Mouse (Mus musculus): ENCODE measurements at regions not wholly inside any gene's neighbourhood (a gene's known extent, or its start where the extent isn't known, plus 50 kb on each side); places are given as distances from the start of the nearest gene placed in this dataset.

DNA sequence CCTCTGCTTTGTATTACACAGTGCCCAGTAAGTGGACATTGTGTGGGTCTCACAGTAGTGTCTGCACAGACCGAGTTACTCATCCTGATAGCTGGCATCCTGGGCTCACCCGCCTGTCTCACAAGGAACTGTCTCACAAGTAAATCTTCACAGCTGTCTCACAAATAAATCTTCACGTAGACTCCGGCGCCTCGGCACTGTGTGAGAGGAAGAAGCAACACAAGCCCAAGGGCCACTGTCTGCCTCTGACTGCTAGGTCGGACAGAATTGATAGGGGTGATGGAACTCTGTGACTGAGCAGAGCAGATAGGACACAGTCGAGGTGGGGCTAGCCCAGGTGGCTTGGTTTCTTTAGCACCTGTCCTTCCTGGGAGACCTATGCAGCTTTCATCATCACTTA is 136.2 kb upstream of the Thumpd2 start:
- WGBS = 48% methylated on average over 8 of the region's 8 CpGs
- peaks cover 4% of the 10 kb centered on the region; the same call in 1 of the 2 replicates for H3K4me1 ChIP-seq (ENCODE audit: control insufficient read depth, insufficient read depth, low read length)
- H3K9ac ChIP-seq (ENCODE audit: low read length) = no peak overlapping the region
- no peak overlapping the region for H3K4me2 ChIP-seq (ENCODE audit: low read depth, low read length)
- no peaks in the 10 kb centered on the region for H3K27me3 ChIP-seq (ENCODE audit: control insufficient read depth, insufficient read depth, low read length)
- peaks cover under 1% of the 10 kb centered on the region; the same call in 1 of the 2 replicates for H3K9me3 ChIP-seq (replicated peaks; ENCODE audit: control insufficient read depth, low read length)
- no peak overlapping the region for H3K4me3 ChIP-seq (replicated peaks; ENCODE audit: low read length)
- no peak overlapping the region for H3K27ac ChIP-seq (ENCODE audit: low read length)
- no peaks in the 10 kb centered on the region for H3K36me3 ChIP-seq (ENCODE audit: control insufficient read depth, insufficient read depth, low read length)
- ATAC-seq (ENCODE audit: insufficient read depth, low FRiP score) = no peak

DNA sequence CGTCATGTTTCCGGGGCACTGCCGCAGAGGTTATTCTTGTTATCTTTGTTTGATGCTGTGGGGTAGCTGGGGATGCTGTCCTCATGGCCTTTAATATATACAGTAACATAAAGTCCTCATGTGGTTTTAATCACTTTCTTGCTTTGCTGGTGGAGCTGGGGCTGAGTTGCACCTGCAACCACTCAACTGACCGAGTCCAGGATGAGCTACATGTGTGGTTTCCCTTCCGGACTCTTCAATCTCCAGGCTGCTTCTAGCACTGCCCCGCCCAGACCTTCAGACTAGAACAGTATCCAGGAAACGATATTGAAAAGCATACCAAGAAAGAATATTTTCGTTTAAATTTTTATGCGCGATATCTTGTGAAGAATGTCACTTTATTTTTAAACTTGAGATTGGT is 129.1 kb upstream of the Thumpd2 start:
- Histone ChIP-seq H3K9me3 (replicated peaks; ENCODE audit: control insufficient read depth, low read length) (no peaks in the 10 kb centered on the region), H3K27ac (ENCODE audit: low read length) (no peak overlapping the region), H3K4me3 (replicated peaks; ENCODE audit: low read length) (no peak overlapping the region), H3K4me1 (ENCODE audit: control insufficient read depth, insufficient read depth, low read length) (0 out of 2 replicates have a peak, but pooled peaks cover 4% of the 10 kb centered on the region), H3K27me3 (ENCODE audit: control insufficient read depth, insufficient read depth, low read length) (no peaks in the 10 kb centered on the region), H3K9ac (ENCODE audit: low read length) (no peak overlapping the region), H3K4me2 (ENCODE audit: low read depth, low read length) (peak overlapping the region; percentile 30; the same call in 1 of the 2 replicates), H3K36me3 (ENCODE audit: control insufficient read depth, insufficient read depth, low read length) (no peaks in the 10 kb centered on the region)
- no peak for ATAC-seq (ENCODE audit: insufficient read depth, low FRiP score)
- 73% methylated on average over 10 of the region's 10 CpGs for whole genome bisulfite sequencing

DNA sequence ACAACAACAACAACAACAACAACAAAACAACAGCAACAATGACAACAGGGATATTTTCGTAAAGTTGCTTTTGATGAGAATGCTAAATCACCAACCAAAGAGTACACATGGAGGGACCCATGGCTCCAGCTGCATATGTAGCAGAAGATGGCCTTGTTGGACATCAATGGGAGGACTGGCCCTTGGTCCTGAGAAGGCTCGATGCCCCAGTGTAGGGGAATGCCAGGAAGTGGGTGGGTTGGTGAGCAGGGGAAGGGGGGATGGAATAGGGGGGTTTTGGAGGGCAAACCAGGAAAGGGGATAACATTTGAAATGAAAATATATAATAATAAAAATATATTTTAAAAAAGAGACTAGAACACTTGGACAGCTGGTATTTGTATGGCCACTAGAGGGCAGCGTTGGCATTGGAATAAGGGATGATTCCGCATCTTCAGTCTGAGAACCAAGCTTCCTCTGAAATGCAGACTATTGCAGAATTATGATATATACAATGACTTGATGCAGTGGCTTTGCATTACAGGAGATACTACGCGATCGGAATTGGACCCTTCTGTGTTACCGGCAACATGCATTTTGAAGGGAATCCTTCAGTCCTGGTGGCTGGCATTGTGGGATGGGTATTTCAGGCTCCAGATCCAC is 128.5 kb upstream of the Thumpd2 start:
- 35% methylated on average over 8 of the region's 8 CpGs for WGBS

DNA sequence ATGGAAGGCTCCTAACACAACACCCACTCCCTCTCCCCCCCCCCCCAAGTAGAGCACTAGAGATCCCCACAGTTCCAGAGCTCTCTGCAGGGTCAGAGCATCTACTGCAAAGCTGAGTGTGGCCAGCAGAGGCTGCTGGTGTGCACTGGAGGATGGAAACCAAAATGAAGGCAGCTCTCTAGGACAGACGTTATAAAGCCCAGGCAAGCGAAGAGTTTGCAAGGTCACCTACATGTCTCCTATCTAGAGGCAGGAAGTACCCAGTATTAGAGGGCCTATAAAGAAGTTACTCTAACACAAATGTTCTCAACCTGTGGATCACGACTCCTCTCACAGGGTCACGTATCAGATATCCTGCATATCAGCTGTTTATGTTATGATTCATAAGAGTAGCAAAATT is 125.1 kb upstream of the Thumpd2 start:
- no peaks in the 10 kb centered on the region for H3K36me3 ChIP-seq (ENCODE audit: control insufficient read depth, insufficient read depth, low read length)
- 0 out of 2 replicates have a peak, but pooled peaks cover 4% of the 10 kb centered on the region for H3K4me1 ChIP-seq (ENCODE audit: control insufficient read depth, insufficient read depth, low read length)
- no peak overlapping the region for H3K4me3 ChIP-seq (replicated peaks; ENCODE audit: low read length)
- no peak overlapping the region for H3K4me2 ChIP-seq (ENCODE audit: low read depth, low read length)
- 52% methylated on average over 4 of the region's 4 CpGs for WGBS
- H3K9ac ChIP-seq (ENCODE audit: low read length) = no peak overlapping the region
- H3K27ac ChIP-seq (ENCODE audit: low read length) = no peak overlapping the region
- no peaks in the 10 kb centered on the region for H3K9me3 ChIP-seq (replicated peaks; ENCODE audit: control insufficient read depth, low read length)
- peak; percentile 29; the same call in 1 of the 2 replicates for ATAC-seq (ENCODE audit: insufficient read depth, low FRiP score)
- no peaks in the 10 kb centered on the region for H3K27me3 ChIP-seq (ENCODE audit: control insufficient read depth, insufficient read depth, low read length)

More for the DNA sequence above, 128.5 kb upstream of the Thumpd2 start:
- Histone ChIP-seq H3K4me3 (replicated peaks; ENCODE audit: low read length) (peak overlapping the region; percentile 24; the same call in 1 of the 2 replicates), H3K27me3 (ENCODE audit: control insufficient read depth, insufficient read depth, low read length) (no peaks in the 10 kb centered on the region), H3K36me3 (ENCODE audit: control insufficient read depth, insufficient read depth, low read length) (no peaks in the 10 kb centered on the region), H3K9ac (ENCODE audit: low read length) (no peak overlapping the region), H3K9me3 (replicated peaks; ENCODE audit: control insufficient read depth, low read length) (no peaks in the 10 kb centered on the region), H3K4me1 (ENCODE audit: control insufficient read depth, insufficient read depth, low read length) (0 out of 2 replicates have a peak, but pooled peaks cover 4% of the 10 kb centered on the region), H3K27ac (ENCODE audit: low read length) (no peak overlapping the region), H3K4me2 (ENCODE audit: low read depth, low read length) (peak overlapping the region; percentile 30; the same call in 1 of the 2 replicates)
- ATAC-seq (ENCODE audit: insufficient read depth, low FRiP score) = no peak

DNA sequence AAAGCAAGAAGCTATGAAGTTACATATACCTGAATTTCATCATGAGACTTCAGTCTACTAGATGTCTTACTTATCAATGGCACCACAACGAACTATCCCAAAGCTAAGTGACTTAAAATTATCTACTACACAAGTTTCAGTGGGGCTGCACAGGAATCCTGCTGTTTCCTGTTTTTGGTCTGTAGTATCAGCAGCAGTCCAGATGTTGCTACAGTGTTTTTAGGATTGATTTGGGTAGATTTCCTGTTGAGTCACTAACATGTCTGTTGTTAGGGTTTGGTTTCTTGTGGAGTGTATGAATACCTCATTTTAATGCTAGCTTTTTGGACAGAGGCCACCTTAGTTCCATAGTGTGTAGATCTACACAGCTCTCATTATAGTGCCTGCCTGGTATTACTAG is 120.8 kb upstream of the Thumpd2 start:
- no peaks in the 10 kb centered on the region for H3K9me3 ChIP-seq (replicated peaks; ENCODE audit: control insufficient read depth, low read length)
- ATAC-seq (ENCODE audit: insufficient read depth, low FRiP score) = no peak
- H3K4me1 ChIP-seq (ENCODE audit: control insufficient read depth, insufficient read depth, low read length) = no peaks in the 10 kb centered on the region
- H3K9ac ChIP-seq (ENCODE audit: low read length) = no peak overlapping the region
- no peaks in the 10 kb centered on the region for H3K27me3 ChIP-seq (ENCODE audit: control insufficient read depth, insufficient read depth, low read length)
- H3K36me3 ChIP-seq (ENCODE audit: control insufficient read depth, insufficient read depth, low read length) = no peaks in the 10 kb centered on the region
- 69% methylated on average over 1 of the region's 1 CpGs for WGBS
- H3K4me3 ChIP-seq (replicated peaks; ENCODE audit: low read length) = no peak overlapping the region
- no peak overlapping the region for H3K4me2 ChIP-seq (ENCODE audit: low read depth, low read length)
- H3K27ac ChIP-seq (ENCODE audit: low read length) = no peak overlapping the region

DNA sequence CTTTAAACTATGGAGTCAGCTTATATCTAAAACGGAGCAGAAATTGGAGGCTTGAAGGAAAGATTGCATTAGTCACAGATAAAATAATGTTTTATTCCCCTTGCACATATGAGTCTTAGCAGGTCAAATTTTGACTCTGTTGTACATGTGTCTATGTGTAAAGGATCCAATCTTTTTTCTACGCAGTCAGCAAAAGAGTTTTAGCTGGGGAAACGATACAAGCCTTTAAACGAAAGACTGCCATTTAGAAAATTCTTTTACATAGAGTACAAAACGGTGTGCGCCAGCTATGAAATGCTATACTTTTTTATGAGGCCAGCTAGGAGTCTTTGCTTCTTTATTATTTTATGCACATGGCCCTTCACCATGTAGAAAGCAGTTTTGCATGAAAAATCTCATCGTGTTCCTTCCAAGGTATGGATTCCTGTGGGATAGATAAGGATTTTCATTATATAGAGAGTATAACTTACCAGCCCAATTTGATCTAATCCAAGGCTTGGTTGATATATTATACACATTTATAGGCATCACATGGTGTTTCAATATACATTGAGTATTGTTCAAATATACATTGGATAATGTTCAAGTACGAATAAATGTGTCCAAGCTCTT is 116.0 kb upstream of the Thumpd2 start:
- H3K9ac ChIP-seq (ENCODE audit: low read length) = no peak overlapping the region
- H3K27me3 ChIP-seq (ENCODE audit: control insufficient read depth, insufficient read depth, low read length) = no peaks in the 10 kb centered on the region
- no peak overlapping the region for H3K4me3 ChIP-seq (replicated peaks; ENCODE audit: low read length)
- 82% methylated on average over 8 of the region's 8 CpGs for WGBS
- H3K36me3 ChIP-seq (ENCODE audit: control insufficient read depth, insufficient read depth, low read length) = no peaks in the 10 kb centered on the region
- no peak for ATAC-seq (ENCODE audit: insufficient read depth, low FRiP score)
- H3K27ac ChIP-seq (ENCODE audit: low read length) = no peak overlapping the region
- H3K4me2 ChIP-seq (ENCODE audit: low read depth, low read length) = no peak overlapping the region
- no peaks in the 10 kb centered on the region for H3K9me3 ChIP-seq (replicated peaks; ENCODE audit: control insufficient read depth, low read length)
- H3K4me1 ChIP-seq (ENCODE audit: control insufficient read depth, insufficient read depth, low read length) = no peaks in the 10 kb centered on the region

DNA sequence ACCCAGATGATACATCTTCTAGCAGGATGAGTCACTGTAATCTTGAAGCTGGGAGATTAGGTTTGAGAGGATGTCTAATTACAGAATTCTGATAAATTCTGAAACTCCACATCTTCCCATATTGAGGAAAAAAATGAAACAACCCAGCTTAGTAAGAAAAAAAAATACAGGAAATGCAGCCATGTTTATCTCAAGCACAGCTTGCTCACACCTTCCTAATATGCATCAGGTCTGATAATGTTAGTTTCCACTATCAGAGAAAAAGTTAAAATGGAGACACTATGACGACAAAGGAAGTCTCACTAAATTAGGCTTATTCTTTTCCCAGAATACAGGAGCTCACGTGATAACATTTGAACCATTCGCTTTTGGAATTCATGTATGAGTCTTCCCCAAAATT is 111.4 kb upstream of the Thumpd2 start:
- Histone ChIP-seq H3K9ac (ENCODE audit: low read length) (no peak overlapping the region), H3K4me3 (replicated peaks; ENCODE audit: low read length) (no peak overlapping the region), H3K27me3 (ENCODE audit: control insufficient read depth, insufficient read depth, low read length) (no peaks in the 10 kb centered on the region), H3K4me2 (ENCODE audit: low read depth, low read length) (no peak overlapping the region), H3K36me3 (ENCODE audit: control insufficient read depth, insufficient read depth, low read length) (no peaks in the 10 kb centered on the region), H3K27ac (ENCODE audit: low read length) (no peak overlapping the region), H3K4me1 (ENCODE audit: control insufficient read depth, insufficient read depth, low read length) (no peaks in the 10 kb centered on the region), H3K9me3 (replicated peaks; ENCODE audit: control insufficient read depth, low read length) (no peaks in the 10 kb centered on the region)
- WGBS = 78% methylated on average over 3 of the region's 3 CpGs
- ATAC-seq (ENCODE audit: insufficient read depth, low FRiP score) = no peak

DNA sequence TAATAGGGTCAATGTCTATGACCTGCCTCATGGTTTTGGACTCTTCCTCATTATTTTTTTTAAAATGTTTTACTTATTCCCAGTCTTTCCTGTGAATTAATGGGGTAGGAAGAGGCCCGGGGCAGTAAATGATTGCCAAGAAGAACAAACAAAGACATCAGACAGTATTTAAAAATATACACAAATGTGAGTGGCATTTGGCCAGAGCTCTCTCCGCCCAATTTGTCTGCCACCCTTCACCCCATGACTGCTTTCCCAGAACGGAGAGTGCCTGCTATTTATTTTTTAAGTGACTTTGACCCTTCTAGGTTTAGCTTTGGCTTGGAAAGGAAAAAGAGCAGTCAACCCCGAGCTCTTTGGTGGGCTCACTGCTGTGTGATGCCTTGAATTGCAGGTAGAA is 111.0 kb upstream of the Thumpd2 start:
- H3K4me1 ChIP-seq (ENCODE audit: control insufficient read depth, insufficient read depth, low read length) = no peaks in the 10 kb centered on the region
- no peaks in the 10 kb centered on the region for H3K36me3 ChIP-seq (ENCODE audit: control insufficient read depth, insufficient read depth, low read length)
- 22% methylated on average over 4 of the region's 4 CpGs for WGBS
- ATAC-seq (ENCODE audit: insufficient read depth, low FRiP score) = no peak
- H3K27me3 ChIP-seq (ENCODE audit: control insufficient read depth, insufficient read depth, low read length) = no peaks in the 10 kb centered on the region
- H3K9me3 ChIP-seq (replicated peaks; ENCODE audit: control insufficient read depth, low read length) = no peaks in the 10 kb centered on the region
- no peak overlapping the region for H3K4me3 ChIP-seq (replicated peaks; ENCODE audit: low read length)
- no peak overlapping the region for H3K4me2 ChIP-seq (ENCODE audit: low read depth, low read length)
- no peak overlapping the region for H3K27ac ChIP-seq (ENCODE audit: low read length)
- no peak overlapping the region for H3K9ac ChIP-seq (ENCODE audit: low read length)

DNA sequence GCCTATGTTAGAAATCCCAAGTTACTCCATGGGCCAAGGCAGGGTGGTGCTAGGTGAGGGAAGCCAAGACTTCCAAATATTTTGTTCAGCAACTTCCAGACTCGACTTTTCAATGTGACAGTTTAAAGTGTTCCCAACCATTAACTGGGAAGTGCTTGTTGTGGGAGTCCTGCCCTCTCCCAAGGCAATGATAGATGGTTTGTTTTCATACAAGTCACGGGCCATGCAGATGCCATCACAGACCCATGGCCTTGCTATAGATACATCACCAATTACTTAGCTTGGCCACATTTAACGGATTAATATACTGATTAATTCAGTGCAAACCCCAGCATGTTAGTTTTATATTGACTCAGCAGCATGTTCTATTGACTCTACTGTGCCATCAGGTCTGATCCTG is 108.1 kb upstream of the Thumpd2 start:
- no peak overlapping the region for H3K4me3 ChIP-seq (replicated peaks; ENCODE audit: low read length)
- ATAC-seq (ENCODE audit: insufficient read depth, low FRiP score) = no peak
- no peak overlapping the region for H3K9ac ChIP-seq (ENCODE audit: low read length)
- no peaks in the 10 kb centered on the region for H3K9me3 ChIP-seq (replicated peaks; ENCODE audit: control insufficient read depth, low read length)
- no peaks in the 10 kb centered on the region for H3K4me1 ChIP-seq (ENCODE audit: control insufficient read depth, insufficient read depth, low read length)
- WGBS = 45% methylated on average over 3 of the region's 3 CpGs
- H3K27me3 ChIP-seq (ENCODE audit: control insufficient read depth, insufficient read depth, low read length) = no peaks in the 10 kb centered on the region
- H3K36me3 ChIP-seq (ENCODE audit: control insufficient read depth, insufficient read depth, low read length) = no peaks in the 10 kb centered on the region
- H3K4me2 ChIP-seq (ENCODE audit: low read depth, low read length) = no peak overlapping the region
- no peak overlapping the region for H3K27ac ChIP-seq (ENCODE audit: low read length)
